Mouse (Mus musculus) CH12.LX (cell line): ENCODE measurements around the gene Taok2. TPM values are rescaled to one million over a fixed set of nuclear protein-coding genes. Genes with fewer than 3 reads are reported as not detected.

ENCODE experiments used
- DNase-seq: peaks from one replicate; pipeline ENCODE4 v3.0.0-alpha.2; 2013; ENCODE audit errors: extremely low read depth
- H3K27ac ChIP-seq: 2 replicates; pipeline ENCODE4 v1.5.1; 2012; ENCODE audit warnings: low read depth, mild to moderate bottlenecking, control low read depth, moderate library complexity; ENCODE audit not compliant: insufficient read depth
- H3K27me3 ChIP-seq: replicated peaks from 2 replicates; pipeline ENCODE3; 2012; ENCODE audit warnings: inconsistent platforms
- H3K36me3 ChIP-seq, 2 experiments: replicated peaks in 1 of 2; 2 replicates each; pipeline versions ENCODE3 to v1.6.1; 2012; ENCODE audit warnings: inconsistent platforms in 1 of 2, low read length in 1 of 2, mild to moderate bottlenecking in 1 of 2, mixed read lengths in 1 of 2, moderate library complexity in 1 of 2; ENCODE audit not compliant: control insufficient read depth in 1 of 2, insufficient read depth in 1 of 2
- H3K4me1 ChIP-seq, 2 experiments: 2 replicates each; pipeline ENCODE4 v1.6.1; 2012; ENCODE audit warnings: inconsistent platforms in 1 of 2, moderate library complexity in 1 of 2; ENCODE audit not compliant: insufficient read depth in 2 of 2, control insufficient read depth in 1 of 2
- H3K4me2 ChIP-seq: 2 replicates; pipeline ENCODE4 v1.6.1; 2012; ENCODE audit warnings: low read depth, mild to moderate bottlenecking, control low read depth; ENCODE audit not compliant: poor library complexity, insufficient read depth, severe bottlenecking
- H3K4me3 ChIP-seq, 3 experiments: fragments of 150-350 bp in 1 of 3; sonication (generic) in 1 of 3; replicated peaks in 1 of 3; 2 replicates each; pipeline versions ENCODE3 to v1.5.1; 2011 to 2012; ENCODE audit warnings: low read depth in 2 of 3, low read length in 2 of 3, mild to moderate bottlenecking in 2 of 3, moderate library complexity in 2 of 3, control low read depth in 1 of 3, improper control_type of control experiment in 1 of 3, inconsistent platforms in 1 of 3, mixed read lengths in 1 of 3; ENCODE audit not compliant: poor library complexity in 1 of 3
- H3K79me2 ChIP-seq: replicated peaks from 2 replicates; pipeline ENCODE4 v1.6.1; 2012; ENCODE audit warnings: mild to moderate bottlenecking, moderate library complexity; ENCODE audit not compliant: control insufficient read depth, poor library complexity, insufficient read depth, severe bottlenecking; ENCODE audit errors: extremely low read depth
- H3K9ac ChIP-seq: 2 replicates; pipeline ENCODE4 v1.6.1; 2012; ENCODE audit warnings: low read depth, mild to moderate bottlenecking, control low read depth, moderate library complexity; ENCODE audit not compliant: insufficient read depth
- H3K9me3 ChIP-seq: replicated peaks from 2 replicates; pipeline ENCODE3; 2012; ENCODE audit warnings: low read length, inconsistent platforms, mixed read lengths
- BHLHE40 ChIP-seq: IDR thresholded peaks from 2 replicates; pipeline ENCODE4 v1.6.1; 2011; ENCODE audit warnings: mild to moderate bottlenecking, low read depth, low read length, improper control_type of control experiment
- CHD2 ChIP-seq: IDR thresholded peaks from 2 replicates; pipeline ENCODE4 v1.6.1; 2011; ENCODE audit warnings: low read length, improper control_type of control experiment
- CTCF ChIP-seq, 2 experiments: IDR thresholded peaks in 1 of 2; conservative IDR thresholded peaks in 1 of 2; 2 replicates each; pipeline ENCODE4 v1.5.1; 2011 to 2012; ENCODE audit warnings: low read depth in 2 of 2, low read length in 2 of 2, improper control_type of control experiment in 1 of 2, inconsistent platforms in 1 of 2, mild to moderate bottlenecking in 1 of 2, moderate library complexity in 1 of 2
- E2F4 ChIP-seq: IDR thresholded peaks from 2 replicates; pipeline ENCODE4 v1.6.1; 2011; ENCODE audit warnings: low read depth, low read length, improper control_type of control experiment; ENCODE audit not compliant: insufficient replicate concordance
- ELF1 ChIP-seq: IDR thresholded peaks from 2 replicates; pipeline ENCODE4 v1.6.1; 2014; ENCODE audit warnings: low read depth, mild to moderate bottlenecking, inconsistent platforms, low read length, improper control_type of control experiment
- EP300 ChIP-seq: IDR thresholded peaks from 2 replicates; pipeline ENCODE4 v1.6.1; 2011; ENCODE audit warnings: low read length, improper control_type of control experiment
- ETS1 ChIP-seq: conservative IDR thresholded peaks from 2 replicates; pipeline ENCODE4 v1.6.1; 2012; ENCODE audit warnings: low read depth, mild to moderate bottlenecking, inconsistent platforms, low read length, improper control_type of control experiment, moderate library complexity
- GABPA ChIP-seq: IDR thresholded peaks from 2 replicates; pipeline ENCODE4 v1.6.1; 2012; ENCODE audit warnings: low read depth, low read length, improper control_type of control experiment, inconsistent platforms; ENCODE audit not compliant: insufficient replicate concordance
- HCFC1 ChIP-seq: IDR thresholded peaks from 2 replicates; pipeline ENCODE4 v1.6.1; 2012; ENCODE audit warnings: low read depth, mild to moderate bottlenecking, inconsistent platforms, low read length, improper control_type of control experiment
- IRF4 ChIP-seq: IDR thresholded peaks from 2 replicates; pipeline ENCODE4 v1.6.1; 2014; ENCODE audit warnings: low read depth, mild to moderate bottlenecking, inconsistent platforms, low read length, improper control_type of control experiment
- MAFK ChIP-seq: IDR thresholded peaks from 2 replicates; pipeline ENCODE4 v1.6.1; 2011; ENCODE audit warnings: low read length, improper control_type of control experiment; ENCODE audit not compliant: insufficient replicate concordance
- MAX ChIP-seq: IDR thresholded peaks from 2 replicates; pipeline ENCODE4 v1.6.1; 2011; ENCODE audit warnings: low read length, improper control_type of control experiment
- MXI1 ChIP-seq: IDR thresholded peaks from 2 replicates; pipeline ENCODE4 v1.6.1; 2011; ENCODE audit warnings: mild to moderate bottlenecking, low read depth, low read length, improper control_type of control experiment
- NELFE ChIP-seq: IDR thresholded peaks from 2 replicates; pipeline ENCODE4 v1.6.1; 2011; ENCODE audit warnings: low read depth, low read length, improper control_type of control experiment
- NRF1 ChIP-seq: IDR thresholded peaks from 2 replicates; pipeline ENCODE4 v1.6.1; 2014; ENCODE audit warnings: low read depth, mild to moderate bottlenecking, inconsistent platforms, low read length, improper control_type of control experiment, moderate library complexity
- POLR2A ChIP-seq: IDR thresholded peaks from 2 replicates; pipeline ENCODE4 v1.6.1; 2011; ENCODE audit warnings: low read depth, mild to moderate bottlenecking, improper control_type of control experiment, low read length
- POLR2AphosphoS2 ChIP-seq: IDR thresholded peaks from 2 replicates; pipeline ENCODE4 v1.6.1; 2011; ENCODE audit warnings: low read depth, low read length, improper control_type of control experiment
- SIN3A ChIP-seq: IDR thresholded peaks from 2 replicates; pipeline ENCODE4 v1.6.1; 2012; ENCODE audit warnings: low read length, improper control_type of control experiment, inconsistent platforms
- TCF12 ChIP-seq: IDR thresholded peaks from 2 replicates; pipeline ENCODE4 v1.6.1; 2014; ENCODE audit warnings: low read depth, mild to moderate bottlenecking, inconsistent platforms, low read length, improper control_type of control experiment
- ZC3H11A ChIP-seq: IDR thresholded peaks from 2 replicates; pipeline ENCODE4 v1.6.1; 2012; ENCODE audit warnings: low read depth, mild to moderate bottlenecking, inconsistent platforms, low read length, improper control_type of control experiment
- ZKSCAN1 ChIP-seq: IDR thresholded peaks from 2 replicates; pipeline ENCODE4 v1.6.1; 2012; ENCODE audit warnings: low read depth, inconsistent platforms, low read length, improper control_type of control experiment, borderline replicate concordance
- ZMIZ1 ChIP-seq: IDR thresholded peaks from 2 replicates; pipeline ENCODE4 v1.6.1; 2012; ENCODE audit warnings: low read depth, mild to moderate bottlenecking, inconsistent platforms, low read length, improper control_type of control experiment
- ZNF384 ChIP-seq: IDR thresholded peaks from 2 replicates; pipeline ENCODE4 v1.6.1; 2012; ENCODE audit warnings: low read depth, low read length, improper control_type of control experiment, inconsistent platforms
- dilution Hi-C: fragments of 300-500 bp; cut with MboI; formaldehyde crosslinking; loops from 2 replicates; pipeline ENCODE4 v1.14.3; 2020; ENCODE audit warnings: low sequenced_read_pairs; ENCODE audit not compliant: extremely low pct_unique_long_range_greater_than_20kb, extremely low pct_ligation_motif_present
- in situ Hi-C: fragments of 300-500 bp; cut with MboI; formaldehyde crosslinking; loops from 3 replicates; pipeline ENCODE4 v1.14.3; 2019; ENCODE audit warnings: low sequenced_read_pairs, low pct_ligation_motif_present, low pct_unique_long_range_greater_than_20kb, mixed read lengths
- polyA plus RNA-seq: library from polyadenylated mRNA; unstranded; fragments of >175 nt; gene quantifications from 2 replicates; pipeline ENCODE4 v1.2.1, GENCODE M21; 2012; ENCODE audit warnings: low read depth; ENCODE audit not compliant: insufficient read length
- total RNA-seq, 2 experiments: library from RNA; depleted of rRNA; stranded (reverse); fragments of 300-350 nt in 1 of 2; fragments of >200 nt in 1 of 2; gene quantifications; 2 replicates each; pipeline ENCODE4 v1.2.3; 2012 to 2014

Taok2 gene
- total and polyA plus RNA-seq, 3 experiments: 15.3 to 32.2 (median 28.5) TPM

- peak within 1 kb of the TSS; percentile 96 to 100 (median 98) for H3K4me3 ChIP-seq
- peak within 1 kb of the TSS; percentile 94 for H3K9ac ChIP-seq
- peak within 1 kb of the TSS; percentile 22; the same call in 1 of the 2 replicates for H3K27ac ChIP-seq
- H3K36me3 ChIP-seq: peaks cover 8 to 33% of the 10 kb centered on the region in 2 experiments
- peak; percentile 86 for DNase-seq
- TF ChIP-seq TCF12: peak; percentile 85
- TF ChIP-seq E2F4: no peak
- no peak for TF ChIP-seq CHD2
- peak; percentile 96 for TF ChIP-seq NRF1
- peak; percentile 97 for TF ChIP-seq ELF1
- TF ChIP-seq MAFK: no peak
- no peak for TF ChIP-seq CTCF (conservative IDR thresholded peaks at IDR 0.05 in 1 of 2, IDR thresholded peaks at IDR 0.05 in 1 of 2; ENCODE audit: low read depth in 2 of 2, low read length in 2 of 2)
- TF ChIP-seq HCFC1: peak; percentile 37; the same call in 1 of the 2 replicates
- TF ChIP-seq ZMIZ1: peak; percentile 78
- no peak for TF ChIP-seq ETS1
- TF ChIP-seq ZC3H11A: no peak
- peak; percentile 92 for TF ChIP-seq SIN3A
- peak; percentile 59; the same call in 1 of the 2 replicates for TF ChIP-seq MXI1
- peak; percentile 90 for TF ChIP-seq POLR2A
- TF ChIP-seq MAX: peak; percentile 60
- peak; percentile 58 for TF ChIP-seq ZNF384
- 0 out of 2 replicates have a peak, but pooled peaks have one; percentile 4 for TF ChIP-seq IRF4
- no peak for TF ChIP-seq BHLHE40
- TF ChIP-seq EP300: no peak
- no peak for TF ChIP-seq ZKSCAN1
- no peak for TF ChIP-seq GABPA
- peak; percentile 59; the same call in 1 of the 2 replicates for TF ChIP-seq POLR2AphosphoS2
- TF ChIP-seq NELFE: peak; percentile 81
- dilution Hi-C loops (no loop called here), in situ Hi-C loops (no loop called here)
- H3K79me2 ChIP-seq: peaks cover 21% of the 10 kb centered on the region
- peaks cover 10 to 34% of the 10 kb centered on the region in 2 experiments; a peak in 3 of 4 replicates for H3K4me1 ChIP-seq
- H3K27me3 ChIP-seq: no peaks in the 10 kb centered on the region
- peak within 1 kb of the TSS; percentile 59 for H3K4me2 ChIP-seq
- no peaks in the 10 kb centered on the region for H3K9me3 ChIP-seq
Observed at GRCm38 (mm10) chr7:126928384-126929037, 44.0 kb upstream of the Taok2 start, which contains the start of gene Kctd13. Gene Kctd13 (plus strand): TSS chr7:126928879.
